Mouse (Mus musculus): ENCODE data around the gene Lrrc38. TPM values are rescaled to one million over a fixed set of nuclear protein-coding genes. Genes with fewer than 3 reads are reported as not detected.

Gene Lrrc38
- polyA plus RNA-seq, 1 experiment = not detected

- TF ChIP-seq POLR2A (IDR thresholded peaks at IDR 0.05; ENCODE audit: low read depth, low read length) (no peak), CTCF (IDR thresholded peaks at IDR 0.05; ENCODE audit: extremely low read depth, insufficient read length, insufficient replicate concordance, low read depth, low read length) (no peak)
- H3K36me3 ChIP-seq (ENCODE audit: control insufficient read depth, insufficient read depth, low read length) = no peaks in the 10 kb centered on the region
- 0 out of 2 replicates have a peak overlapping the region, but pooled peaks have one; percentile 9 for H3K4me3 ChIP-seq (ENCODE audit: low read depth, low read length)
- WGBS = 7% methylated on average over 72 of the region's 72 CpGs
- H3K27me3 ChIP-seq (ENCODE audit: control insufficient read depth, insufficient read depth, low read length) = peaks cover 6% of the 10 kb centered on the region; the same call in 1 of the 2 replicates
- no peaks in the 10 kb centered on the region for H3K4me1 ChIP-seq (ENCODE audit: control insufficient read depth, insufficient read depth, insufficient read length, low read length)
- no peak overlapping the region for H3K27ac ChIP-seq (ENCODE audit: insufficient read depth, low read depth, low read length)
Measured at GRCm38 (mm10) chr4:143350047-143351015, 774 bp downstream of the Lrrc38 start.

GRCm38 (mm10) chr4:143352301-143352700, 2.7 kb downstream of the Lrrc38 start:
- no peaks in the 10 kb centered on the region for H3K4me1 ChIP-seq (ENCODE audit: control insufficient read depth, insufficient read depth, insufficient read length, low read length)
- TF ChIP-seq POLR2A (IDR thresholded peaks at IDR 0.05; ENCODE audit: low read depth, low read length) (no peak), CTCF (IDR thresholded peaks at IDR 0.05; ENCODE audit: extremely low read depth, insufficient read length, insufficient replicate concordance, low read depth, low read length) (no peak)
- no peaks in the 10 kb centered on the region for H3K36me3 ChIP-seq (ENCODE audit: control insufficient read depth, insufficient read depth, low read length)
- peaks cover 6% of the 10 kb centered on the region; the same call in 1 of the 2 replicates for H3K27me3 ChIP-seq (ENCODE audit: control insufficient read depth, insufficient read depth, low read length)
- H3K4me3 ChIP-seq (ENCODE audit: low read depth, low read length) = no peak overlapping the region
- no peak overlapping the region for H3K27ac ChIP-seq (ENCODE audit: insufficient read depth, low read depth, low read length)
- WGBS = 79% methylated on average over 4 of the region's 4 CpGs

- no peaks in the 10 kb centered on the region for H3K4me1 ChIP-seq (ENCODE audit: control insufficient read depth, insufficient read depth, insufficient read length, low read length)
- no peak for TF ChIP-seq CTCF (IDR thresholded peaks at IDR 0.05; ENCODE audit: extremely low read depth, insufficient read length, insufficient replicate concordance, low read depth, low read length)
- no peak for TF ChIP-seq POLR2A (IDR thresholded peaks at IDR 0.05; ENCODE audit: low read depth, low read length)
- WGBS = 70% methylated on average over 10 of the region's 10 CpGs
Measured at GRCm38 (mm10) chr4:143361520-143361919, 12.0 kb downstream of the Lrrc38 start.

GRCm38 (mm10) chr4:143366415-143367041, 17.0 kb downstream of the Lrrc38 start:
- H3K4me1 ChIP-seq (ENCODE audit: control insufficient read depth, insufficient read depth, insufficient read length, low read length) = no peaks in the 10 kb centered on the region
- no peaks in the 10 kb centered on the region for H3K36me3 ChIP-seq (ENCODE audit: control insufficient read depth, insufficient read depth, low read length)

More at GRCm38 (mm10) chr4:143361520-143361919, 12.0 kb downstream of the Lrrc38 start:
- no peaks in the 10 kb centered on the region for H3K36me3 ChIP-seq (ENCODE audit: control insufficient read depth, insufficient read depth, low read length)
- no peak overlapping the region for H3K4me3 ChIP-seq (ENCODE audit: low read depth, low read length)
- H3K27me3 ChIP-seq (ENCODE audit: control insufficient read depth, insufficient read depth, low read length) = no peaks in the 10 kb centered on the region
- no peak overlapping the region for H3K27ac ChIP-seq (ENCODE audit: insufficient read depth, low read depth, low read length)

GRCm38 (mm10) chr4:143379480-143379879, 29.9 kb downstream of the Lrrc38 start:
- Histone ChIP-seq H3K4me1 (ENCODE audit: control insufficient read depth, insufficient read depth, insufficient read length, low read length) (no peaks in the 10 kb centered on the region), H3K27me3 (ENCODE audit: control insufficient read depth, insufficient read depth, low read length) (no peaks in the 10 kb centered on the region), H3K27ac (ENCODE audit: insufficient read depth, low read depth, low read length) (no peak overlapping the region), H3K36me3 (ENCODE audit: control insufficient read depth, insufficient read depth, low read length) (no peaks in the 10 kb centered on the region), H3K4me3 (ENCODE audit: low read depth, low read length) (no peak overlapping the region)
- WGBS = 41% methylated on average over 7 of the region's 7 CpGs
- TF ChIP-seq CTCF (IDR thresholded peaks at IDR 0.05; ENCODE audit: extremely low read depth, insufficient read length, insufficient replicate concordance, low read depth, low read length) (no peak), POLR2A (IDR thresholded peaks at IDR 0.05; ENCODE audit: low read depth, low read length) (no peak)

More at GRCm38 (mm10) chr4:143366415-143367041, 17.0 kb downstream of the Lrrc38 start:
- 43% methylated on average over 15 of the region's 15 CpGs for WGBS
- no peak overlapping the region for H3K27ac ChIP-seq (ENCODE audit: insufficient read depth, low read depth, low read length)
- H3K4me3 ChIP-seq (ENCODE audit: low read depth, low read length) = no peak overlapping the region
- H3K27me3 ChIP-seq (ENCODE audit: control insufficient read depth, insufficient read depth, low read length) = no peaks in the 10 kb centered on the region
- TF ChIP-seq CTCF (IDR thresholded peaks at IDR 0.05; ENCODE audit: extremely low read depth, insufficient read length, insufficient replicate concordance, low read depth, low read length) = no peak
- TF ChIP-seq POLR2A (IDR thresholded peaks at IDR 0.05; ENCODE audit: low read depth, low read length) = no peak

- no peak overlapping the region for H3K27ac ChIP-seq (ENCODE audit: insufficient read depth, low read depth, low read length)
- H3K36me3 ChIP-seq (ENCODE audit: control insufficient read depth, insufficient read depth, low read length) = no peaks in the 10 kb centered on the region
- 32% methylated on average over 15 of the region's 15 CpGs for WGBS
- no peak overlapping the region for H3K4me3 ChIP-seq (ENCODE audit: low read depth, low read length)
- no peaks in the 10 kb centered on the region for H3K27me3 ChIP-seq (ENCODE audit: control insufficient read depth, insufficient read depth, low read length)
- H3K4me1 ChIP-seq (ENCODE audit: control insufficient read depth, insufficient read depth, insufficient read length, low read length) = no peaks in the 10 kb centered on the region
- TF ChIP-seq POLR2A (IDR thresholded peaks at IDR 0.05; ENCODE audit: low read depth, low read length) (no peak), CTCF (IDR thresholded peaks at IDR 0.05; ENCODE audit: extremely low read depth, insufficient read length, insufficient replicate concordance, low read depth, low read length) (no peak)
Measured at GRCm38 (mm10) chr4:143379931-143380715, 30.6 kb downstream of the Lrrc38 start.
